In the genomic region with DNA sequence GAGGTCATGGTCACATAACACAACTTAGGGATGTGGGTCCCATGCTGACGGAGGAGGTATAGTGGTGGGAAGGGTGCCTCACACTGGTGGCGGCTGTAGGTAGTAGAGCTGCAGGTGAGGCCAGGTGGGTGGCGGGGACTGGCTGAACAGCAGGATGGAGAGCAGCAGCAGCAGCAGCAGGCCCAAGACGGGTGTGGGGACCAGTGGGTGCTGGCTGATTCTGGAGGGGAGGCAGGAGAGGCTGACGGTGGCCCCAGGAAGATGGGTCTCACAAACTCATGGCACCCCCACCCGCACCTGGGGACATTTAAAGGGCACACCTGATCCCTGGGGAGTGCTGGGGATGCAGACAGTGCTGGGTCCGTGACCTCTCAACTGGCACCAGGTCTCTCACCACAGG, we compare ENCODE assay signal across 17 mouse cellular contexts.
"Had no signal": no experiment of that assay in that cellular context is flagged by ENCODE, and none has a peak within 500 bp of the region (broad histone marks: within the 10 kb centered on the region; RNA-seq: fewer than 3 reads in every experiment).

No protein-coding gene starts in this region.

- DNase-seq: cerebellum, postnatal 10 days; cerebellum, postnatal 14 days; cerebellum, postnatal 25 days; embryo, embryonic 11 days; forebrain, postnatal 0 days; gastrocnemius, adult 2 months; gastrocnemius, postnatal 10 days; gastrocnemius, postnatal 14 days; gastrocnemius, postnatal 25 days; gastrocnemius, postnatal 36 days; heart, adult 11 months; heart, adult 18-20 months; heart, adult 2 months had no signal

- ATAC-seq: forebrain, embryonic 13.5 days; forebrain, embryonic 14.5 days; forebrain, embryonic 15.5 days; forebrain, embryonic 16.5 days; forebrain, postnatal 0 days had no signal
